ENCODE assay signal across 38 mouse cellular contexts in genomic region chr17:86942112-86942511, GRCm38 (mm10). TPM values are rescaled to one million over a fixed set of nuclear protein-coding genes. Genes with fewer than 3 reads are reported as not detected.
"Had no signal": no experiment of that assay in that cellular context is flagged by ENCODE, and none has a peak within 500 bp of the region (broad histone marks: within the 10 kb centered on the region; RNA-seq: fewer than 3 reads in every experiment).

No protein-coding gene starts in this region.

- H3K9me3 ChIP-seq: embryonic facial prominence, embryonic 10.5 days; embryonic facial prominence, embryonic 12.5 days; embryonic facial prominence, embryonic 13.5 days; embryonic facial prominence, embryonic 15.5 days; forebrain, embryonic 10.5 days; forebrain, embryonic 12.5 days; forebrain, embryonic 13.5 days; forebrain, embryonic 15.5 days had no signal

- H3K36me3 ChIP-seq: embryonic facial prominence, embryonic 10.5 days; embryonic facial prominence, embryonic 12.5 days; embryonic facial prominence, embryonic 13.5 days; embryonic facial prominence, embryonic 15.5 days; forebrain, embryonic 10.5 days; forebrain, embryonic 12.5 days; forebrain, embryonic 15.5 days had no signal

- H3K27ac ChIP-seq: embryonic facial prominence, embryonic 10.5 days; embryonic facial prominence, embryonic 12.5 days; embryonic facial prominence, embryonic 13.5 days; embryonic facial prominence, embryonic 15.5 days; forebrain, embryonic 10.5 days; forebrain, embryonic 12.5 days; forebrain, embryonic 13.5 days; forebrain, embryonic 15.5 days; gastrocnemius, adult 2 months; heart, adult 2 months had no signal

- H3K27me3 ChIP-seq: embryonic facial prominence, embryonic 12.5 days; embryonic facial prominence, embryonic 15.5 days; forebrain, embryonic 15.5 days had no signal

- ATAC-seq: forebrain, embryonic 14.5 days; forebrain, embryonic 15.5 days; forebrain, embryonic 16.5 days; forebrain, postnatal 0 days had no signal

- DNase-seq: cerebellum, adult 2 months; cerebellum, adult 8-10 months; cerebellum, adult 9-10 months; cerebellum, adult 9-11 months; cerebellum, postnatal 10 days; cerebellum, postnatal 14 days; cerebellum, postnatal 25 days; cerebellum, postnatal 36 days; embryo, embryonic 11 days; forebrain, postnatal 0 days; gastrocnemius, adult 2 months; gastrocnemius, postnatal 10 days; gastrocnemius, postnatal 14 days; gastrocnemius, postnatal 25 days; gastrocnemius, postnatal 36 days; heart, adult 18-20 months; heart, adult 2 months had no signal

- H3K9ac ChIP-seq: embryonic facial prominence, embryonic 12.5 days; embryonic facial prominence, embryonic 13.5 days; embryonic facial prominence, embryonic 15.5 days; forebrain, embryonic 12.5 days; forebrain, embryonic 13.5 days; forebrain, embryonic 15.5 days; forebrain, postnatal 0 days had no signal

- H3K4me2 ChIP-seq: embryonic facial prominence, embryonic 12.5 days; embryonic facial prominence, embryonic 13.5 days; embryonic facial prominence, embryonic 15.5 days; forebrain, embryonic 12.5 days; forebrain, embryonic 13.5 days; forebrain, embryonic 15.5 days had no signal

- H3K4me3 ChIP-seq: embryonic facial prominence, embryonic 10.5 days; embryonic facial prominence, embryonic 12.5 days; embryonic facial prominence, embryonic 13.5 days; embryonic facial prominence, embryonic 15.5 days; erythroblast, embryonic 14.5 days; forebrain, embryonic 10.5 days; forebrain, embryonic 12.5 days; forebrain, embryonic 13.5 days; forebrain, embryonic 15.5 days; gastrocnemius, adult 2 months; heart, adult 2 months had no signal

RNA-seq across cellular contexts. Expression of gene Atp6v1e2, which starts 5.6 kb away (rescaled TPM):
- total RNA-seq: common myeloid progenitor, adult 5-6 weeks; forebrain, postnatal 0 days; gastrocnemius, adult 18-20 months; gastrocnemius, adult 2 months; gastrocnemius, adult 8-10 months; gastrocnemius, postnatal 10 days; gastrocnemius, postnatal 14 days; gastrocnemius, postnatal 25 days; gastrocnemius, postnatal 36 days; gastrocnemius, postnatal 4 days; granulocyte monocyte progenitor cell, adult 5-6 weeks; heart, adult 18-20 months; heart, adult 2 months had no signal
- polyA plus RNA-seq: cerebellum, adult 2 months; cortical plate, adult 2 months; embryonic facial prominence, embryonic 10.5 days; embryonic facial prominence, embryonic 11.5 days; embryonic facial prominence, embryonic 12.5 days; embryonic facial prominence, embryonic 13.5 days; embryonic facial prominence, embryonic 14.5 days; embryonic facial prominence, embryonic 15.5 days; erythroblast, embryonic 14.5 days; forebrain, embryonic 10.5 days; forebrain, embryonic 11.5 days; forebrain, embryonic 12.5 days; forebrain, embryonic 13.5 days; forebrain, embryonic 14.5 days; forebrain, embryonic 15.5 days; forebrain, embryonic 16.5 days; heart, adult 2 months had no signal

RNA-seq across cellular contexts. Expression of gene Tmem247, which starts 25.0 kb away (rescaled TPM):
- total RNA-seq: common myeloid progenitor, adult 5-6 weeks; forebrain, postnatal 0 days; gastrocnemius, adult 18-20 months; gastrocnemius, adult 2 months; gastrocnemius, adult 8-10 months; gastrocnemius, postnatal 10 days; gastrocnemius, postnatal 14 days; gastrocnemius, postnatal 25 days; gastrocnemius, postnatal 36 days; gastrocnemius, postnatal 4 days; granulocyte monocyte progenitor cell, adult 5-6 weeks; heart, adult 18-20 months; heart, adult 2 months had no signal
- polyA plus RNA-seq: cerebellum, adult 2 months; cortical plate, adult 2 months; embryonic facial prominence, embryonic 10.5 days; embryonic facial prominence, embryonic 11.5 days; embryonic facial prominence, embryonic 12.5 days; embryonic facial prominence, embryonic 13.5 days; embryonic facial prominence, embryonic 14.5 days; embryonic facial prominence, embryonic 15.5 days; erythroblast, embryonic 14.5 days; forebrain, embryonic 10.5 days; forebrain, embryonic 11.5 days; forebrain, embryonic 12.5 days; forebrain, embryonic 13.5 days; forebrain, embryonic 14.5 days; forebrain, embryonic 15.5 days; forebrain, embryonic 16.5 days; forebrain, postnatal 0 days; frontal cortex, adult 2 months; heart, adult 2 months had no signal
